Mouse (Mus musculus): ENCODE data around the gene Snx25. TPM values are rescaled to one million over a fixed set of nuclear protein-coding genes. Genes with fewer than 3 reads are reported as not detected.
"Not testable (repeated sequence)": the region's sequence is repeated elsewhere in the genome, so short reads cannot be mapped to it uniquely, and the experiment has no call there.

The Snx25 gene
- polyA plus RNA-seq, 1 experiment from 2014 or later: 14.4 TPM

- DNase-seq (ENCODE audit: low spot score): no peak
- 83% methylated on average over 9 of the region's 9 CpGs for WGBS
- no peak overlapping the region for H3K4me3 ChIP-seq (replicated peaks; ENCODE audit: low read length)
- H3K4me1 ChIP-seq (replicated peaks; ENCODE audit: control insufficient read depth, insufficient read depth, low read length): peaks cover 6% of the 10 kb centered on the region; the same call in 1 of the 2 replicates
- no peaks in the 10 kb centered on the region for H3K9me3 ChIP-seq (ENCODE audit: control insufficient read depth, low read length)
- no peak overlapping the region for H3K4me2 ChIP-seq (replicated peaks)
- H3K27ac ChIP-seq: no peak overlapping the region
- ATAC-seq (ENCODE audit: low FRiP score): no peak
- no peak overlapping the region for H3K9ac ChIP-seq
- H3K36me3 ChIP-seq (replicated peaks; ENCODE audit: control insufficient read depth, insufficient read depth): no peaks in the 10 kb centered on the region
- H3K27me3 ChIP-seq (ENCODE audit: control insufficient read depth, insufficient read depth, low read length): no peaks in the 10 kb centered on the region
Observed at GRCm38 (mm10) chr8:46140376-46141120, 11.4 kb downstream of the Snx25 start.

DNA sequence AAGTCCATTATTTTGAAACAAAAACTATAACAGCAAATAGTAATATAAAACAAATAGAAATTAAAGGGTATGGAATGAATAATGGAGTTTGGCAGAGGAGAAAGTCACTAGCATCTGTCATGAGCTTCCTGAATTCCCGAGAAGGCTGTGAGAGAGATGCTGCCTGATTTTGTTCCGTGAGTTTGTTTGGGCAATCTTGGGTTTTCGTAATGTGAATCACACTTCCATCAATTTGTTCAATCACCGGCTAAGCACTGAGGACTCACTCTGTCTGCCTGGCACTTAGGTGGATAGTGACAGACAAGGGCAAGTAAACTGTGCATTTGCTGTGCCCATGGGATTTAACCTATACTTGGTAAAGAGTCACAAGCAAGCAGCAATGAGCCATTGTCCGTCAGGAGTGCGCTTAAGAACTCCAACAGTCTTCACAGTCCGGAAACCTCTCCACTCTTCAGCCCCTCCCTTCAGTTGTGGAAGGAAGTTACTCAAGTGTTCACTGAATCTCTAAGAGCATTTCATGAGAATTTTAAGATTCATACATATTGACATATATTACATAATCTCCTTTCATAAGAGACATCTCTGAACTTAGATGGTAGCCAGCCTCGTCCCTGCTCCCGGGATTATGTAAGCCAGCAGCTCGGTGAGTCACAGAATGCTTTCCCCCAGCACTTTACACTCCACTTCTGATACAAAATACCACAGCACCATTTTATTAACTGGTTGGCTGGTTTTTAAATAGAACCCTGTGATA is 13.9 kb downstream of the Snx25 start:
- no peak overlapping the region for H3K4me3 ChIP-seq (replicated peaks; ENCODE audit: low read length)
- ATAC-seq (ENCODE audit: low FRiP score): no peak

DNA sequence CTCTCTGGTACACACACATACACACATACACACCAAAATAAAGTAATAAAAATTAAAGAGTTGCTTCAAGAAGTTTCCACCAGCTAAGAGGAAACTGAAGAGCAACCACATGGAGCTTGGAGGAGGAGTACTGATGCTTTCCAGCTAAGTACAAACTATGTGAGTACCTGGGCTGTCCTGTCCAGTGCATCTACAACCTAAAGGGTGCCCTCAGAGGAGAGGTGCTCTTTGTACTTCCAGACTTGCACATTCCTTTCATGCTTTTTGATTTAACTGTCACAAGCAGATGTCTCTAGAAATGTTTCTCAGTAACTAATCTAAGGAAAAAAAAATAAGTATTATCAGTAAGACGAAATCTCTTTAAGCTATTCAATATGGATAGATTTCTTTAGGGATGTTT is 14.6 kb downstream of the Snx25 start:
- Histone ChIP-seq H3K9me3 (ENCODE audit: control insufficient read depth, low read length) (peaks cover 4% of the 10 kb centered on the region; the same call in 1 of the 2 replicates), H3K36me3 (replicated peaks; ENCODE audit: control insufficient read depth, insufficient read depth) (no peaks in the 10 kb centered on the region), H3K27ac (no peak overlapping the region), H3K9ac (no peak overlapping the region), H3K4me3 (replicated peaks; ENCODE audit: low read length) (no peak overlapping the region), H3K4me1 (replicated peaks; ENCODE audit: control insufficient read depth, insufficient read depth, low read length) (no peaks in the 10 kb centered on the region), H3K27me3 (ENCODE audit: control insufficient read depth, insufficient read depth, low read length) (no peaks in the 10 kb centered on the region), H3K4me2 (replicated peaks) (no peak overlapping the region)
- DNase-seq (ENCODE audit: low spot score) (no peak), ATAC-seq (ENCODE audit: low FRiP score) (no peak)
- WGBS: 95% methylated on average over 1 of the region's 1 CpGs

More for the DNA sequence above, 13.9 kb downstream of the Snx25 start:
- no peaks in the 10 kb centered on the region for H3K27me3 ChIP-seq (ENCODE audit: control insufficient read depth, insufficient read depth, low read length)
- 85% methylated on average over 10 of the region's 10 CpGs for WGBS
- no peak overlapping the region for H3K4me2 ChIP-seq (replicated peaks)
- H3K9ac ChIP-seq: no peak overlapping the region
- no peak overlapping the region for H3K27ac ChIP-seq
- DNase-seq (ENCODE audit: low spot score): no peak
- peaks cover 4% of the 10 kb centered on the region; the same call in 1 of the 2 replicates for H3K9me3 ChIP-seq (ENCODE audit: control insufficient read depth, low read length)
- H3K36me3 ChIP-seq (replicated peaks; ENCODE audit: control insufficient read depth, insufficient read depth): no peaks in the 10 kb centered on the region
- H3K4me1 ChIP-seq (replicated peaks; ENCODE audit: control insufficient read depth, insufficient read depth, low read length): no peaks in the 10 kb centered on the region

GRCm38 (mm10) chr8:46135546-46135945 is 16.4 kb downstream of the Snx25 start:
- not testable (repeated sequence) for H3K9ac ChIP-seq; ATAC-seq (ENCODE audit: low FRiP score); H3K27ac ChIP-seq; H3K27me3 ChIP-seq (ENCODE audit: control insufficient read depth, insufficient read depth, low read length); H3K9me3 ChIP-seq (ENCODE audit: control insufficient read depth, low read length); H3K4me3 ChIP-seq (replicated peaks; ENCODE audit: low read length); H3K36me3 ChIP-seq (replicated peaks; ENCODE audit: control insufficient read depth, insufficient read depth); DNase-seq (ENCODE audit: low spot score); H3K4me1 ChIP-seq (replicated peaks; ENCODE audit: control insufficient read depth, insufficient read depth, low read length); H3K4me2 ChIP-seq (replicated peaks)
- 91% methylated on average over 2 of the region's 2 CpGs for WGBS

GRCm38 (mm10) chr8:46130426-46130825 is 21.5 kb downstream of the Snx25 start:
- no peak overlapping the region for H3K4me3 ChIP-seq (replicated peaks; ENCODE audit: low read length)
- H3K36me3 ChIP-seq (replicated peaks; ENCODE audit: control insufficient read depth, insufficient read depth): no peaks in the 10 kb centered on the region
- H3K9ac ChIP-seq: no peak overlapping the region
- no peak overlapping the region for H3K27ac ChIP-seq
- WGBS: 84% methylated on average over 2 of the region's 2 CpGs
- peaks cover 4% of the 10 kb centered on the region; the same call in 1 of the 2 replicates for H3K9me3 ChIP-seq (ENCODE audit: control insufficient read depth, low read length)
- DNase-seq (ENCODE audit: low spot score): no peak
- no peaks in the 10 kb centered on the region for H3K4me1 ChIP-seq (replicated peaks; ENCODE audit: control insufficient read depth, insufficient read depth, low read length)
- no peak overlapping the region for H3K4me2 ChIP-seq (replicated peaks)
- ATAC-seq (ENCODE audit: low FRiP score): no peak
- no peaks in the 10 kb centered on the region for H3K27me3 ChIP-seq (ENCODE audit: control insufficient read depth, insufficient read depth, low read length)

DNA sequence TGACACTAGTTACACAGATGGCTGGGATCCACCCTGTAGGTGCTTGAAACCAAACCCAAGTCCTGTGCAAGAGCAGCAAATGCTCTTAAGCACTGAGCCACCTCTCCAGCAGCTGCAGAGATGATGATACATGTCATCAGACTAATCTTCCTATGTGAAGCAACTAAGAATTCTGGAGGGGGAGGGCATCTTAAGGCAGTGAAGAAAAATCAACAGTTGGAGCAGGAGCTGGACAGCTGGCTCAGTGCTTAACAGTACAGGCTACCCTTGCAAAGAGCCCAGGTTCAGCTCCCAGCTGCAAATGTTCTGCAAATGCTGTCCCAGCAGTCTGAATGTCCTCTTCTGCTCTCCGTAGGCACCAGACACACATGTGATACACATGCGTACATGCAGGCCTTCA is 29.5 kb downstream of the Snx25 start:
- Histone ChIP-seq H3K27me3 (ENCODE audit: control insufficient read depth, insufficient read depth, low read length) (no peaks in the 10 kb centered on the region), H3K27ac (no peak overlapping the region), H3K4me1 (replicated peaks; ENCODE audit: control insufficient read depth, insufficient read depth, low read length) (no peaks in the 10 kb centered on the region), H3K4me3 (replicated peaks; ENCODE audit: low read length) (no peak overlapping the region), H3K9me3 (ENCODE audit: control insufficient read depth, low read length) (no peaks in the 10 kb centered on the region), H3K4me2 (replicated peaks) (no peak overlapping the region), H3K9ac (no peak overlapping the region), H3K36me3 (replicated peaks; ENCODE audit: control insufficient read depth, insufficient read depth) (0 out of 2 replicates have a peak, but pooled peaks cover 6% of the 10 kb centered on the region)
- WGBS: 91% methylated on average over 2 of the region's 2 CpGs
- DNase-seq (ENCODE audit: low spot score) (no peak), ATAC-seq (ENCODE audit: low FRiP score) (no peak)

DNA sequence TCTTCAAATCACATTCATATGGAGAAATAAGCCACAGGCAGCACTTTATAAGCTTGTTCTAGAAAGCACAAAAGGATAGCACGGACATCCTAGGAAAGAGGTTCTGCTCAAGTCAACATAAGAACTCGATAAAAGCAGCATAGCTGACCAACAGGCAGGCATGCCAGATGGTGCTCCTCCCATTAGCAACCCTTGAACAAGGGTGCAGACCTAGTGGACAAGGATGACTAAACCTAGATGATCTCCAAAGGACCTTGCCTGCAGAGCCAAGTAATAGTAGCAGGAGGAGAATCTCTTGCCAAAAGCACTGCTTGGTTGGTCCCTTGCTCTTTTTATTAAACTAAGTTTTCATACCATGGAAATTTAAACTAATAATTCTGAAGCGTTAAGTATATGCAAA is 32.8 kb downstream of the Snx25 start:
- no peak for ATAC-seq (ENCODE audit: low FRiP score)
- Histone ChIP-seq H3K9ac (no peak overlapping the region), H3K27me3 (ENCODE audit: control insufficient read depth, insufficient read depth, low read length) (no peaks in the 10 kb centered on the region), H3K9me3 (ENCODE audit: control insufficient read depth, low read length) (no peaks in the 10 kb centered on the region), H3K4me2 (replicated peaks) (no peak overlapping the region), H3K27ac (no peak overlapping the region), H3K4me3 (replicated peaks; ENCODE audit: low read length) (no peak overlapping the region), H3K4me1 (replicated peaks; ENCODE audit: control insufficient read depth, insufficient read depth, low read length) (no peaks in the 10 kb centered on the region), H3K36me3 (replicated peaks; ENCODE audit: control insufficient read depth, insufficient read depth) (peaks cover 12% of the 10 kb centered on the region; the same call in 1 of the 2 replicates)
- no peak for DNase-seq (ENCODE audit: low spot score)
- WGBS: 93% methylated on average over 3 of the region's 3 CpGs

GRCm38 (mm10) chr8:46117172-46117571 is 34.8 kb downstream of the Snx25 start:
- Histone ChIP-seq H3K4me2 (replicated peaks) (no peak overlapping the region), H3K27me3 (ENCODE audit: control insufficient read depth, insufficient read depth, low read length) (no peaks in the 10 kb centered on the region), H3K4me1 (replicated peaks; ENCODE audit: control insufficient read depth, insufficient read depth, low read length) (no peaks in the 10 kb centered on the region), H3K9ac (no peak overlapping the region), H3K36me3 (replicated peaks; ENCODE audit: control insufficient read depth, insufficient read depth) (peaks cover 12% of the 10 kb centered on the region; the same call in 1 of the 2 replicates), H3K9me3 (ENCODE audit: control insufficient read depth, low read length) (no peaks in the 10 kb centered on the region), H3K4me3 (replicated peaks; ENCODE audit: low read length) (no peak overlapping the region), H3K27ac (no peak overlapping the region)
- no peak for ATAC-seq (ENCODE audit: low FRiP score)
- no peak for DNase-seq (ENCODE audit: low spot score)
- WGBS: 89% methylated on average over 3 of the region's 3 CpGs

- H3K4me3 ChIP-seq (replicated peaks; ENCODE audit: low read length); H3K4me1 ChIP-seq (replicated peaks; ENCODE audit: control insufficient read depth, insufficient read depth, low read length); H3K9ac ChIP-seq; H3K27me3 ChIP-seq (ENCODE audit: control insufficient read depth, insufficient read depth, low read length); DNase-seq (ENCODE audit: low spot score); H3K9me3 ChIP-seq (ENCODE audit: control insufficient read depth, low read length); H3K4me2 ChIP-seq (replicated peaks); H3K36me3 ChIP-seq (replicated peaks; ENCODE audit: control insufficient read depth, insufficient read depth); H3K27ac ChIP-seq; ATAC-seq (ENCODE audit: low FRiP score): not testable (repeated sequence)
Observed at GRCm38 (mm10) chr8:46113421-46114170, 38.4 kb downstream of the Snx25 start.
